37 mouse cellular contexts compared by ENCODE assay signal in the genomic region with DNA sequence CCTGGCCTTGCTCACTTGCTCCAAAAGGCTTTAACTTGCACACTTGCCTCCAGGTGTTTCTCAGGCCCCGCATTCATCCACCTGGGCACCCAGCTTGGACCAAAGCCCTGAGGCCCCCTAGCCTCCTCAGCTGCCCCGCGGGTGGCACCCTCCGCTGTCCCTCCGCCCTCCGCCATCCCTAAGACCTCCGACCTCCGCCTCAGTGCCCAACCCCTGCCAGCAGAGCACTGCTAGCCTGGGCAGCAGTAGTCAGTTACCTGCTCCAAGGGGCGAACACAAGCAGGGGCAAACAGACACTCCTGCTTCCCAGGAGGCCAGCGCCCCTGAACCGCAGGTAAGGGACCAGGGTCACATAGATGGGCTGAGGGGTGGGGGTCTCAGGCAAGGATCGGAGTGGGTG. TPM values are rescaled to one million over a fixed set of nuclear protein-coding genes. Genes with fewer than 3 reads are reported as not detected.
A peak's percentile ranks its signal among the peaks of the same experiment; 100 is the strongest.
DNase-seq lines count a peak whose midpoint lies in the region; ATAC-seq lines count a peak whose summit lies in the region.
"Had no signal": no experiment of that assay in that cellular context is flagged by ENCODE, and none has a peak within 500 bp of the region (broad histone marks: within the 10 kb centered on the region; RNA-seq: fewer than 3 reads in every experiment).

No protein-coding gene starts in this region.

- ATAC-seq in forebrain, embryonic 11.5 days (replicated peaks; ENCODE audit: low FRiP score) = 0 out of 2 replicates have a peak, but pooled peaks have one; percentile 30
- ATAC-seq in forebrain, embryonic 12.5 days (ENCODE audit: low FRiP score) = no peak
- peak; percentile 57; the same call in 1 of the 2 replicates for ATAC-seq in limb, embryonic 11.5 days (ENCODE audit: insufficient number of reproducible peaks, low FRiP score, low TSS enrichment, low read depth)
- ATAC-seq: forebrain, embryonic 14.5 days; inflammation-experienced regulatory T-cells, adult 6 months; Patski had no signal

- no peak overlapping the region for H3K4me2 ChIP-seq in forebrain, embryonic 11.5 days (ENCODE audit: low read depth, low read length, severe bottlenecking)
- H3K4me2 ChIP-seq in forebrain, embryonic 12.5 days = no peak overlapping the region
- no peak overlapping the region for H3K4me2 ChIP-seq in limb, embryonic 11.5 days (ENCODE audit: low read depth, severe bottlenecking)

- H3K9me3 ChIP-seq in forebrain, embryonic 11.5 days (ENCODE audit: control insufficient read depth, low read length) = no peaks in the 10 kb centered on the region
- H3K9me3 ChIP-seq in forebrain, embryonic 12.5 days = no peaks in the 10 kb centered on the region
- H3K9me3 ChIP-seq in limb, embryonic 11.5 days (ENCODE audit: control insufficient read depth, low read length) = no peaks in the 10 kb centered on the region
- H3K9me3 ChIP-seq in limb, embryonic 10.5 days (replicated peaks) = no peaks in the 10 kb centered on the region
- H3K9me3 ChIP-seq: embryonic facial prominence, embryonic 12.5 days; hindbrain, embryonic 15.5 days; kidney, embryonic 15.5 days; midbrain, embryonic 15.5 days; neural tube, embryonic 13.5 days; stomach, embryonic 15.5 days had no signal

- no peak overlapping the region for H3K4me3 ChIP-seq in forebrain, embryonic 11.5 days (ENCODE audit: low read depth, low read length)
- no peak overlapping the region for H3K4me3 ChIP-seq in forebrain, embryonic 12.5 days (replicated peaks)
- H3K4me3 ChIP-seq in limb, embryonic 11.5 days (ENCODE audit: low read depth, low read length) = no peak overlapping the region
- H3K4me3 ChIP-seq in limb, embryonic 10.5 days = no peak overlapping the region
- H3K4me3 ChIP-seq: erythroblast, embryonic 14.5 days; gastrocnemius, adult 2 months; myocyte; stomach, embryonic 15.5 days had no signal

- WGBS in forebrain, embryonic 11.5 days = 16% methylated on average over 12 of the region's 12 CpGs
- 8% methylated on average over 12 of the region's 12 CpGs for WGBS in forebrain, embryonic 12.5 days
- 11% methylated on average over 12 of the region's 12 CpGs for WGBS in limb, embryonic 11.5 days
- 12% methylated on average over 12 of the region's 12 CpGs for WGBS in limb, embryonic 10.5 days

- H3K27me3 ChIP-seq in forebrain, embryonic 11.5 days (ENCODE audit: control insufficient read depth, insufficient read depth, low read length) = peaks cover 37% of the 10 kb centered on the region
- H3K27me3 ChIP-seq in forebrain, embryonic 12.5 days = peaks cover 52% of the 10 kb centered on the region
- peaks cover 33% of the 10 kb centered on the region for H3K27me3 ChIP-seq in limb, embryonic 11.5 days (ENCODE audit: control insufficient read depth, insufficient read depth, low read length)
- peaks cover 59% of the 10 kb centered on the region for H3K27me3 ChIP-seq in limb, embryonic 10.5 days (ENCODE audit: low read depth, poor library complexity, severe bottlenecking)
- H3K27me3 ChIP-seq: CH12.LX, Patski had no signal

- no peak overlapping the region for H3K27ac ChIP-seq in forebrain, embryonic 11.5 days (ENCODE audit: low read depth, low read length)
- no peak overlapping the region for H3K27ac ChIP-seq in forebrain, embryonic 12.5 days
- H3K27ac ChIP-seq in limb, embryonic 11.5 days (replicated peaks; ENCODE audit: low read depth, low read length) = no peak overlapping the region
- no peak overlapping the region for H3K27ac ChIP-seq in limb, embryonic 10.5 days
- H3K27ac ChIP-seq: embryonic facial prominence, embryonic 12.5 days; gastrocnemius, adult 2 months; hindbrain, embryonic 15.5 days; kidney, embryonic 15.5 days; midbrain, embryonic 15.5 days; neural tube, embryonic 13.5 days; stomach, embryonic 15.5 days had no signal

- H3K36me3 ChIP-seq in forebrain, embryonic 11.5 days (ENCODE audit: control insufficient read depth, insufficient read depth, low read length) = no peaks in the 10 kb centered on the region
- H3K36me3 ChIP-seq in forebrain, embryonic 12.5 days (replicated peaks) = no peaks in the 10 kb centered on the region
- no peaks in the 10 kb centered on the region for H3K36me3 ChIP-seq in limb, embryonic 11.5 days (ENCODE audit: control insufficient read depth, insufficient read depth, low read length)
- H3K36me3 ChIP-seq in limb, embryonic 10.5 days = no peaks in the 10 kb centered on the region
- H3K36me3 ChIP-seq: embryonic facial prominence, embryonic 12.5 days; hindbrain, embryonic 15.5 days; kidney, embryonic 15.5 days; midbrain, embryonic 15.5 days; neural tube, embryonic 13.5 days; stomach, embryonic 15.5 days had no signal

- H3K4me1 ChIP-seq in forebrain, embryonic 11.5 days (replicated peaks; ENCODE audit: control insufficient read depth, insufficient read depth, low read length) = peaks cover 3% of the 10 kb centered on the region; the same call in 1 of the 2 replicates
- peaks cover 23% of the 10 kb centered on the region for H3K4me1 ChIP-seq in forebrain, embryonic 12.5 days
- no peaks in the 10 kb centered on the region for H3K4me1 ChIP-seq in limb, embryonic 11.5 days (ENCODE audit: control insufficient read depth, insufficient read depth, low read length)
- peaks cover 30% of the 10 kb centered on the region for H3K4me1 ChIP-seq in limb, embryonic 10.5 days

- H3K9ac ChIP-seq in forebrain, embryonic 11.5 days (ENCODE audit: low read length) = no peak overlapping the region
- no peak overlapping the region for H3K9ac ChIP-seq in forebrain, embryonic 12.5 days
- H3K9ac ChIP-seq in limb, embryonic 11.5 days (ENCODE audit: low read length) = no peak overlapping the region
- H3K9ac ChIP-seq: embryonic facial prominence, embryonic 12.5 days; hindbrain, embryonic 15.5 days; kidney, embryonic 15.5 days; midbrain, embryonic 15.5 days; neural tube, embryonic 13.5 days; stomach, embryonic 15.5 days had no signal

- peak; percentile 51 for DNase-seq in forebrain, embryonic 11.5 days (ENCODE audit: low spot score)
- DNase-seq in limb, embryonic 11.5 days (ENCODE audit: low spot score) = no peak
- no peak for DNase-seq in limb, embryonic 10.5 days (ENCODE audit: low spot score)
- peak; percentile 1 for DNase-seq in right cerebral cortex, postnatal 4 days
- DNase-seq in right cerebral cortex, postnatal 25 days = no peak
- no peak for DNase-seq in lung, adult 18-20 months
- DNase-seq: adrenal gland, postnatal 10 days; cerebellum, adult 8-10 months; cerebellum, postnatal 25 days; gastrocnemius, adult 2 months; gastrocnemius, postnatal 36 days; heart, adult 18-20 months; heart, postnatal 4 days; kidney, adult 11 months; left cerebral cortex, postnatal 4 days; lung, postnatal 36 days had no signal

RNA-seq across cellular contexts. Expression of gene Gm5800, which starts 21.0 kb away (rescaled TPM):
- not detected in 2 replicates for polyA plus RNA-seq in forebrain, embryonic 11.5 days (2014; fragmentation: Nextera tagmentation; extraction: Ambion mirVana)
- polyA plus RNA-seq in forebrain, embryonic 12.5 days (2016; fragmentation: Nextera tagmentation; extraction: Ambion mirVana) = not detected in 2 replicates
- polyA plus RNA-seq in limb, embryonic 11.5 days (2014; fragmentation: Nextera tagmentation; extraction: Ambion mirVana) = not detected in 2 replicates
- not detected in 2 replicates for polyA plus RNA-seq in limb, embryonic 10.5 days (2016; fragmentation: Nextera tagmentation; extraction: Ambion mirVana)
- polyA plus RNA-seq: C2C12; embryonic facial prominence, embryonic 12.5 days; erythroblast, embryonic 14.5 days; forebrain, embryonic 14.5 days; frontal cortex, adult 2 months; heart, embryonic 11.5 days; heart, postnatal 0 days; hindbrain, embryonic 15.5 days; inflammation-experienced regulatory T-cells, adult 6 months; kidney, embryonic 15.5 days; large intestine, adult 2 months; liver, embryonic 11.5 days; liver, embryonic 16.5 days; lung, embryonic 16.5 days; midbrain, embryonic 15.5 days; myocyte; neural tube, embryonic 13.5 days; Patski; stomach, embryonic 15.5 days had no signal

RNA-seq across cellular contexts. Expression of gene Ang4, which starts 35.4 kb away (rescaled TPM):
- polyA plus RNA-seq in forebrain, embryonic 11.5 days (2014; fragmentation: Nextera tagmentation; extraction: Ambion mirVana) = not detected in 2 replicates
- polyA plus RNA-seq in forebrain, embryonic 12.5 days (2016; fragmentation: Nextera tagmentation; extraction: Ambion mirVana) = not detected in 2 replicates
- polyA plus RNA-seq in limb, embryonic 11.5 days (2014; fragmentation: Nextera tagmentation; extraction: Ambion mirVana) = not detected in 2 replicates
- polyA plus RNA-seq in limb, embryonic 10.5 days (2016; fragmentation: Nextera tagmentation; extraction: Ambion mirVana) = not detected in 2 replicates
- polyA plus RNA-seq: C2C12; embryonic facial prominence, embryonic 12.5 days; erythroblast, embryonic 14.5 days; forebrain, embryonic 14.5 days; frontal cortex, adult 2 months; heart, embryonic 11.5 days; heart, postnatal 0 days; hindbrain, embryonic 15.5 days; inflammation-experienced regulatory T-cells, adult 6 months; kidney, embryonic 15.5 days; liver, embryonic 11.5 days; liver, embryonic 16.5 days; lung, embryonic 16.5 days; midbrain, embryonic 15.5 days; myocyte; neural tube, embryonic 13.5 days; Patski had no signal

RNA-seq across cellular contexts. Expression of gene Gm17079, which starts 42.7 kb away (rescaled TPM):
- polyA plus RNA-seq in forebrain, embryonic 11.5 days (2014; fragmentation: Nextera tagmentation; extraction: Ambion mirVana) = not detected in 2 replicates
- not detected in 2 replicates for polyA plus RNA-seq in forebrain, embryonic 12.5 days (2016; fragmentation: Nextera tagmentation; extraction: Ambion mirVana)
- polyA plus RNA-seq in limb, embryonic 11.5 days (2014; fragmentation: Nextera tagmentation; extraction: Ambion mirVana) = not detected in 2 replicates
- polyA plus RNA-seq in limb, embryonic 10.5 days (2016; fragmentation: Nextera tagmentation; extraction: Ambion mirVana) = not detected in 2 replicates
- polyA plus RNA-seq: C2C12; embryonic facial prominence, embryonic 12.5 days; erythroblast, embryonic 14.5 days; forebrain, embryonic 14.5 days; frontal cortex, adult 2 months; heart, embryonic 11.5 days; heart, postnatal 0 days; hindbrain, embryonic 15.5 days; inflammation-experienced regulatory T-cells, adult 6 months; kidney, embryonic 15.5 days; large intestine, adult 2 months; liver, embryonic 11.5 days; liver, embryonic 16.5 days; lung, embryonic 16.5 days; midbrain, embryonic 15.5 days; myocyte; neural tube, embryonic 13.5 days; Patski; stomach, embryonic 15.5 days had no signal

Comparison
In these comparisons a context has a peak if more than half of its experiments do, and no peak if none do; other contexts are left out.
1. DNase-seq: peak in forebrain, embryonic 11.5 days (single experiment) and right cerebral cortex, postnatal 4 days (single experiment); none in limb, embryonic 11.5 days (single experiment), limb, embryonic 10.5 days (single experiment), right cerebral cortex, postnatal 25 days (single experiment) and lung, adult 18-20 months (0 of 2).